Mouse (Mus musculus): ENCODE measurements at regions not wholly inside any gene's neighbourhood (a gene's known extent, or its start where the extent isn't known, plus 50 kb on each side); places are given as distances from the start of the nearest gene placed in this dataset.

DNA sequence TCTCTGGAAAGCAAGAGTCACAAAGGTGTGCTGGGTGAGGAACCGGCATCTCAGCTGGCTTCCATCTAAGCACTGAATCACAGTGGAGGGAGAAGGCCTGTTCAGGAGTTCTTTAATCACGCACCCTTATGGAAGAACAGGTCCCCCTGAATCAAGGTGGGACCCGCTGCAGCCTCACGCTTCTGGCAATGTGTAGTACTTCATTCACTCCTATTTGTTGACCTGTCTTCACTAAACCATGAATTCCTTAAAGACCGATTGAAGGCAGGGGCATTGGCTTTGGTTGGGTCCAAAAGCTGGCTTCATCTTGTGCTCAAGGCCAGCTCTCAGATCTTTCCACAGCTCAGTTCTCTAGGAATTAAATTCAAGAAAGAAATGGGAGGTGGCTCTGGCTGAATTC is 154.5 kb downstream of the Gm45692 start:
- no peak for TF ChIP-seq CTCF (IDR thresholded peaks at IDR 0.05; ENCODE audit: low read depth, low read length)
- no peak for TF ChIP-seq POLR2AphosphoS5 (IDR thresholded peaks at IDR 0.05; ENCODE audit: insufficient replicate concordance, low read depth, low read length)
